Mouse (Mus musculus) C2C12 (cell line): ENCODE results near the gene Nxph3. TPM values are rescaled to one million over a fixed set of nuclear protein-coding genes. Genes with fewer than 3 reads are reported as not detected.

Source experiments
- H3K27me3 ChIP-seq: one replicate; pipeline ENCODE4 v1.6.1; 2011; ENCODE audit not compliant: control insufficient read depth, insufficient read depth, insufficient read length
- H3K36me3 ChIP-seq: one replicate; pipeline ENCODE4 v1.6.1; 2011; ENCODE audit not compliant: control insufficient read depth, insufficient read depth
- H3K4me3 ChIP-seq: one replicate; pipeline ENCODE4 v1.5.1; 2011; ENCODE audit warnings: mild to moderate bottlenecking, control low read depth; ENCODE audit not compliant: poor library complexity, insufficient read depth, severe bottlenecking
- H3K79me2 ChIP-seq: one replicate; pipeline ENCODE4 v1.6.1; 2011; ENCODE audit not compliant: control insufficient read depth, insufficient read depth
- H3K79me3 ChIP-seq: one replicate; pipeline ENCODE4 v1.6.1; 2011; ENCODE audit warnings: low read depth, control low read depth
- H3ac ChIP-seq: one replicate; pipeline ENCODE3; 2011; ENCODE audit warnings: low read depth; ENCODE audit not compliant: control insufficient read depth, insufficient read length
- CEBPB ChIP-seq: IDR thresholded peaks from one replicate; pipeline ENCODE4 v1.6.1; 2011; ENCODE audit warnings: low read depth, mild to moderate bottlenecking, control low read depth, moderate library complexity
- CTCF ChIP-seq: IDR thresholded peaks from one replicate; pipeline ENCODE4 v1.5.1; 2011; ENCODE audit not compliant: control insufficient read depth, insufficient read depth, insufficient read length
- FOSL1 ChIP-seq: IDR thresholded peaks from one replicate; pipeline ENCODE4 v1.8.0; 2011; ENCODE audit warnings: mild to moderate bottlenecking, low read length; ENCODE audit not compliant: poor library complexity, insufficient read depth, severe bottlenecking
- MAX ChIP-seq: IDR thresholded peaks from one replicate; pipeline ENCODE4 v1.6.1; 2011; ENCODE audit warnings: mild to moderate bottlenecking, control low read depth
- MYOD1 ChIP-seq: IDR thresholded peaks from one replicate; pipeline ENCODE4 v1.6.1; 2011; ENCODE audit warnings: low read depth; ENCODE audit not compliant: control insufficient read depth, insufficient read length
- MYOG ChIP-seq: IDR thresholded peaks from one replicate; pipeline ENCODE4 v1.6.1; 2011; ENCODE audit not compliant: control insufficient read depth, insufficient read length; ENCODE audit errors: extremely low read depth
- USF1 ChIP-seq: IDR thresholded peaks from one replicate; pipeline ENCODE4 v1.6.1; 2011; ENCODE audit warnings: low read depth, mild to moderate bottlenecking, control low read depth, moderate library complexity
- long read RNA-seq, 2 experiments: library from polyadenylated mRNA; unstranded; transcript quantifications; one replicate each; pipeline ENCODE4 v2.0.0; 2019 to 2020
- polyA plus RNA-seq: library from polyadenylated mRNA; unstranded; fragments of >200 nt; fragmentation: generic; extraction: Trizol; gene quantifications from one replicate; pipeline ENCODE4 v1.2.1, GENCODE M21; 2012; ENCODE audit warnings: missing spikeins

Nxph3 gene
- polyA plus RNA-seq, result 1.2 TPM
- long read RNA-seq, experiment 1, result 0 reads
- long read RNA-seq, experiment 2, result 0 reads

- Histone ChIP-seq H3ac (peak within 1 kb of the TSS; percentile 52), H3K79me3 (no peaks in the 10 kb centered on the region), H3K27me3 (no peaks in the 10 kb centered on the region), H3K79me2 (no peaks in the 10 kb centered on the region), H3K4me3 (peak within 1 kb of the TSS; percentile 23), H3K36me3 (no peaks in the 10 kb centered on the region)
- TF ChIP-seq CTCF (peak; percentile 96), CEBPB (no peak)
Observed at GRCm38 (mm10) chr11:95514298-95514861, at the start of gene Nxph3. TSS of gene Nxph3 (minus strand) at chr11:95514570.

- Histone ChIP-seq H3ac (no peak overlapping the region), H3K4me3 (no peak overlapping the region)
Observed at GRCm38 (mm10) chr11:95563849-95564248, 49.5 kb upstream of the Nxph3 start.

GRCm38 (mm10) chr11:95560773-95561172 lies 46.4 kb upstream of the Nxph3 start:
- H3K4me3 ChIP-seq, result no peak overlapping the region
- no peaks in the 10 kb centered on the region for H3K79me2 ChIP-seq
- H3K36me3 ChIP-seq, result no peaks in the 10 kb centered on the region
- H3K27me3 ChIP-seq, result peaks cover 21% of the 10 kb centered on the region
- no peak overlapping the region for H3ac ChIP-seq
- no peaks in the 10 kb centered on the region for H3K79me3 ChIP-seq
- TF ChIP-seq CEBPB (no peak), MYOG (no peak), MYOD1 (no peak), MAX (no peak), USF1 (no peak), CTCF (no peak)

More at GRCm38 (mm10) chr11:95563849-95564248, 49.5 kb upstream of the Nxph3 start:
- peaks cover 12% of the 10 kb centered on the region for H3K27me3 ChIP-seq
- no peaks in the 10 kb centered on the region for H3K79me2 ChIP-seq
- no peaks in the 10 kb centered on the region for H3K36me3 ChIP-seq
- no peaks in the 10 kb centered on the region for H3K79me3 ChIP-seq
- TF ChIP-seq MAX (no peak), MYOD1 (no peak), FOSL1 (no peak), CEBPB (no peak), CTCF (no peak), USF1 (no peak), MYOG (no peak)

- Histone ChIP-seq H3K79me2 (no peaks in the 10 kb centered on the region), H3K36me3 (no peaks in the 10 kb centered on the region), H3K79me3 (no peaks in the 10 kb centered on the region), H3K4me3 (no peak overlapping the region), H3K27me3 (peaks cover 27% of the 10 kb centered on the region), H3ac (no peak overlapping the region)
- no peak for TF ChIP-seq FOSL1
- TF ChIP-seq MYOD1, result no peak
- TF ChIP-seq USF1, result no peak
- TF ChIP-seq CEBPB, result no peak
- TF ChIP-seq MAX, result no peak
- TF ChIP-seq CTCF, result no peak
- TF ChIP-seq MYOG, result no peak
Observed at GRCm38 (mm10) chr11:95559761-95560160, 45.4 kb upstream of the Nxph3 start.

- H3K4me3 ChIP-seq, result no peak overlapping the region
- no peak overlapping the region for H3ac ChIP-seq
- TF ChIP-seq CEBPB (no peak), FOSL1 (no peak), MAX (no peak), MYOG (no peak), MYOD1 (no peak), USF1 (no peak), CTCF (no peak)
Observed at GRCm38 (mm10) chr11:95557719-95558118, 43.3 kb upstream of the Nxph3 start.

GRCm38 (mm10) chr11:95557032-95557431 lies 42.7 kb upstream of the Nxph3 start:
- Histone ChIP-seq H3ac (no peak overlapping the region), H3K79me2 (no peaks in the 10 kb centered on the region), H3K4me3 (no peak overlapping the region), H3K27me3 (peaks cover 31% of the 10 kb centered on the region), H3K36me3 (no peaks in the 10 kb centered on the region), H3K79me3 (no peaks in the 10 kb centered on the region)
- TF ChIP-seq MYOD1 (no peak), MAX (no peak), MYOG (no peak), CTCF (no peak), CEBPB (no peak), FOSL1 (no peak), USF1 (no peak)

More at GRCm38 (mm10) chr11:95557719-95558118, 43.3 kb upstream of the Nxph3 start:
- H3K79me2 ChIP-seq, result no peaks in the 10 kb centered on the region
- H3K36me3 ChIP-seq, result no peaks in the 10 kb centered on the region
- peaks cover 27% of the 10 kb centered on the region for H3K27me3 ChIP-seq
- no peaks in the 10 kb centered on the region for H3K79me3 ChIP-seq
